Mouse (Mus musculus) hindbrain, embryonic 13.5 days (tissue): Measurements from ENCODE around the gene Ppp1r16b. TPM values are rescaled to one million over a fixed set of nuclear protein-coding genes. Genes with fewer than 3 reads are reported as not detected.

Source experiments
- ATAC-seq: fragments of 200-750 bp; cut with Nextera tagmentation; 2 replicates; pipeline ENCODE4 v1.8.0; 2017; ENCODE audit warnings: moderate TSS enrichment; ENCODE audit not compliant: low FRiP score
- H3K27ac ChIP-seq: fragments of 300-500 bp; sonication (generic); 2 replicates; pipeline ENCODE4 v1.5.1; 2015; ENCODE audit warnings: inconsistent platforms, mild to moderate bottlenecking, moderate library complexity
- H3K27me3 ChIP-seq: fragments of 300-500 bp; sonication (generic); 2 replicates; pipeline ENCODE4 v1.6.1; 2015; ENCODE audit warnings: mild to moderate bottlenecking, inconsistent platforms
- H3K36me3 ChIP-seq: fragments of 300-500 bp; sonication (generic); 2 replicates; pipeline ENCODE4 v1.6.1; 2015; ENCODE audit warnings: mild to moderate bottlenecking, inconsistent platforms
- H3K4me1 ChIP-seq: fragments of 300-500 bp; sonication (generic); replicated peaks from 2 replicates; pipeline ENCODE4 v1.6.1; 2015; ENCODE audit warnings: inconsistent platforms
- H3K4me2 ChIP-seq: fragments of 300-500 bp; sonication (generic); 2 replicates; pipeline ENCODE4 v1.6.1; 2015; ENCODE audit warnings: inconsistent platforms, mild to moderate bottlenecking, moderate library complexity
- H3K4me3 ChIP-seq: fragments of 300-500 bp; sonication (generic); 2 replicates; pipeline ENCODE4 v1.5.1; 2015; ENCODE audit warnings: mild to moderate bottlenecking, inconsistent platforms
- H3K9ac ChIP-seq: fragments of 300-500 bp; sonication (generic); 2 replicates; pipeline ENCODE4 v1.6.1; 2015; ENCODE audit warnings: mild to moderate bottlenecking, inconsistent platforms
- H3K9me3 ChIP-seq: fragments of 300-500 bp; sonication (generic); 2 replicates; pipeline ENCODE4 v1.6.1; 2016; ENCODE audit warnings: inconsistent platforms
- WGBS: fragments of 180-500 bp; shearing (Covaris S2); methylation state at CpG from one replicate; pipeline ENCODE4 v1.1.7; 2015; 5-methylcytosine and 5-hydroxymethylcytosine counted together
- polyA plus RNA-seq: library from polyadenylated mRNA; unstranded; fragments of >200 nt; fragmentation: Nextera tagmentation; extraction: Ambion mirVana; gene quantifications from 2 replicates; pipeline ENCODE4 v1.2.1, GENCODE M21; 2015

Gene Ppp1r16b
- 8.0 and 8.5 TPM in 2 replicates for polyA plus RNA-seq

DNA sequence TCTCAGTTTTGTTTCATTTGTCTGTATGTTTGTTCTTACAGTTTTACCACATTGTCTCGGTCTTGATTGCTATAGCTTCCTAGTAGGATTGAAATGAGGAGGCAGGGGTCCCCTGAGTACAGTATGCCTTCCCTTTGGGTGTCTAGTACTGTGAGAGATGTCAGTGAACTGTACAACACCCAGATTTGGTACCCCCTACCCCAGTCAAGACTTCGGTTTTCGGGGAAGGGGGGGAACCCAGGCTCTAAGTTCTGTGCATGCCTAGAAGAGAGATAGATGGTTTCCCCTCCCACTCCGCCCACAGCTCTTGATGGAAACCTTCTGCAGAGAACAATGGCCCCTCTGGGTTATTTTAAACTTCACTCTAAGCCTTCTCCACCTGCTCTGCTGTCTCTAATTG lies at the start of gene Ppp1r16b:
TSS of gene Ppp1r16b (plus strand) at position 301 of the 400 bp plus-strand sequence.
- WGBS = 81% methylated on average over 4 of the region's 4 CpGs
- peaks cover 38% of the 10 kb centered on the region for H3K4me1 ChIP-seq
- no peaks in the 10 kb centered on the region for H3K9me3 ChIP-seq
- no peaks in the 10 kb centered on the region for H3K36me3 ChIP-seq
- H3K27ac ChIP-seq = no peak within 1 kb of the TSS
- H3K4me2 ChIP-seq = no peak within 1 kb of the TSS
- ATAC-seq = no peak
- no peak within 1 kb of the TSS for H3K9ac ChIP-seq
- no peak within 1 kb of the TSS for H3K4me3 ChIP-seq
- peaks cover 35% of the 10 kb centered on the region for H3K27me3 ChIP-seq

DNA sequence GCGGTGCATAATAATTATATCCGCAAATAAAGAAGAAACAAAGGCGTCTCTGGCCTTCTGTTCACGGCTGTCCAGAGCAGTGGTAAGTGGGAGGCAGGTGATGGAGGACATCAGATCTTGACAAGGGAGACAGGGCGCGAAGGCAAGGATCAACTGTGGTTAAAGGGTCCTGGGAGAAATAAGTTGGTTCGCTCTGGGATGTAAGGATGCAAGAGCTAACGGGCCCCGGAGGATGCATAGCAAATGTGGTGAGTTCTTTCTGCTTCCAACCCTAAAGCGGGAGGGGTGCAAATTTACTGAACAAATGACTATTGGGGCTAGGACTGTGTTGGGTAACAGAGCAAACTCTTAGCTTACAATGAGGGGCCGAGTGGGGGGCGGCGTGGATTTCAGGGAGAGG lies 49.5 kb upstream of the Ppp1r16b start:
- Histone ChIP-seq H3K9ac (peak overlapping the region; percentile 86), H3K27me3 (peaks cover 98% of the 10 kb centered on the region), H3K4me2 (peak overlapping the region; percentile 67), H3K4me1 (peaks cover 48% of the 10 kb centered on the region), H3K36me3 (peaks cover 4% of the 10 kb centered on the region; the same call in 1 of the 2 replicates), H3K4me3 (peak overlapping the region; percentile 58), H3K9me3 (no peaks in the 10 kb centered on the region), H3K27ac (peak overlapping the region; percentile 97)
- 1% methylated on average over 13 of the region's 13 CpGs for WGBS
- ATAC-seq = no peak

DNA sequence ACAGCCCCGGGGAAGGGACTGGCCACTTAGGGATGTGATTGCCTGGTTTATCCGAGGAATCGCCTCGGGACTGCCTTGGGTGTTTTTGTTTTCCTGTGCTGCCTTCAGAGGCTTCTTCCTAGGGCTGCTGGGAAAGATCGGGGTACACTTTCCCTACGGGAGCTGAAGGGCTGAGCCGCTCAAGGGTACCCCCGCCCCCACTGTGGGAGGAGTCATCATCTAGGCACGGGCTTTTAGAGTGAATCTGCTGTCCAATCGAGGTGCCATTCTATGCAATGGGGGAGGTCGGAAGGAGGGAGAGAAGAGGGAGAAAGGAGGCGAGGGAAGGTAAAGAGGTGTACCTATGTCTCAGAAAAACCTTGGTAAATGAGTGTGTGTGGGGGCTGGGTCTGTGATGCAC lies 48.9 kb upstream of the Ppp1r16b start:
- Histone ChIP-seq H3K27me3 (peaks cover 98% of the 10 kb centered on the region), H3K4me2 (peak overlapping the region; percentile 67), H3K9me3 (no peaks in the 10 kb centered on the region), H3K4me1 (peaks cover 44% of the 10 kb centered on the region), H3K36me3 (peaks cover 4% of the 10 kb centered on the region; the same call in 1 of the 2 replicates), H3K4me3 (peak overlapping the region; percentile 58), H3K9ac (peak overlapping the region; percentile 86), H3K27ac (peak overlapping the region; percentile 97)
- WGBS = 1% methylated on average over 12 of the region's 12 CpGs
- ATAC-seq = peak; percentile 82

DNA sequence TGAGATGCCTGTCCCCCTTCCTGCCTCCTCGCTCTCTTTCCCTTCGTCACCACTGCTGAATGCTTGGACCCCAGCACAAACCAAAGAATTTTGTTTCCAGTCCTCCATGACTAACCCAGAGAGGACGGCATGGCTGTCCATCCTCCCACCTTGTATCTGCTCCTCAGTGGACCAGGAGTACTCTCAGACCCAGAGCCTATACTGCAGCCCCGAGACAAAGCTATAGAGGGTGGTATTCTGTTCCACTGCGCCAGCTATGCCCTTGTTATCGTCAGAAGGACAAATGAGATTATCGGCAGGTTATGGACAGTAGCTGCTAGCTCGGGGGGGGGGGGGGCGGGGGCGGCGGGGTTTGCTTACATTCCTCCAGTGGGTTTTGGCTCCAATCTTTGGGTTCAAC lies 48.4 kb upstream of the Ppp1r16b start:
- H3K9ac ChIP-seq = peak overlapping the region; percentile 86
- H3K27ac ChIP-seq = peak overlapping the region; percentile 97
- H3K4me2 ChIP-seq = peak overlapping the region; percentile 67
- H3K9me3 ChIP-seq = no peaks in the 10 kb centered on the region
- peaks cover 44% of the 10 kb centered on the region for H3K4me1 ChIP-seq
- peaks cover 4% of the 10 kb centered on the region; the same call in 1 of the 2 replicates for H3K36me3 ChIP-seq
- peak overlapping the region; percentile 58 for H3K4me3 ChIP-seq
- 0 out of 2 replicates have a peak, but pooled peaks have one; percentile 50 for ATAC-seq
- 13% methylated on average over 11 of the region's 11 CpGs for WGBS
- H3K27me3 ChIP-seq = peaks cover 98% of the 10 kb centered on the region

DNA sequence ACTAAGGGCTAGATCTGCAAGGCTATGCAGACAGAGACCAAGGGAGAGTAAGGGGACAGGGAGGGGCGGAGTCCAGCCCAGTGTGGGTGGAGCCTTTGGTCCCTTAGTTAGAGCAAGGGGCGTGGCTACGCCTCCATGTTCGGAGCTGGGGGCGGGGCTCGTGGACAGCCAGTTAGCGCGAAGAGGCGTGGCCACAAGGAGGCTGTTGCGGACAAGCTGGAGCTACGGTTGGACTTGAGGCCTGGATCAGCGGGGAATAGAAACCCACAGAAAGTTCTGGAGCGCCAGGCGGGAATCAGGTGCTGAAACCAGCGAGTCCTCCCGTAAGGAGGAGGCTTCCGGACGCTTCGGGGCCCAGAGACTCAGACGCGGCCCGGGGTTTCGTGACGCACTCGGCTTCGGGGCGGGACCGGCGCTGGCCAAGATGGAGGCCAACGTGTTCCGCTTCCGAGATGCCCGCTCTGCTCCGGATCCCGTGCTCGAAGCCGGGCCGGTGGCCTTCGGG lies 40.4 kb upstream of the Ppp1r16b start, which contains the start of gene Actr5:
TSS of gene Actr5 (plus strand) at position 171 of the 505 bp plus-strand sequence.
- Histone ChIP-seq H3K9me3 (no peaks in the 10 kb centered on the region), H3K4me2 (peak within 1 kb of the TSS; percentile 80), H3K4me1 (peaks cover 19% of the 10 kb centered on the region), H3K27me3 (peaks cover 30% of the 10 kb centered on the region), H3K9ac (peak within 1 kb of the TSS; percentile 87), H3K4me3 (peak within 1 kb of the TSS; percentile 87), H3K27ac (peak within 1 kb of the TSS; percentile 93), H3K36me3 (peaks cover 16% of the 10 kb centered on the region)
- ATAC-seq = peak; percentile 94
- WGBS = under 1% methylated on average over 39 of the region's 39 CpGs

DNA sequence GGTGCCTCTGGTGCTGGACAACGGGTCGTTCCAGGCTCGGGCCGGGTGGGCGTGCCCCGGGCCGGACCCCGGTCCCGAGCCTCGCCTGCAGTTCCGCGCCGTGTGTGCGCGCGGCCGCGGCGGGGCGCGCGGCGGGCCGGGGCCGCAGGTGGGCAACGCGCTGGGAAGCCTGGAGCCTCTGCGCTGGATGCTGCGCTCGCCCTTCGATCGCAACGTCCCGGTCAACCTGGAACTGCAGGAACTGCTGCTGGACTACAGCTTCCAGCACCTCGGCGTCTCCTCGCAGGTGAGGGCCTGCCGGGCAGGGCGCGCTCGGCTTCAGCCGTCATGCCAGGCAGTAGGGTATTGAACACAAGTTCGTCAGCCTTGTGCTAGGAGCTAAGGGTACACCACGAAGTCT lies 40.0 kb upstream of the Ppp1r16b start:
- H3K4me1 ChIP-seq = peaks cover 19% of the 10 kb centered on the region
- peaks cover 21% of the 10 kb centered on the region for H3K36me3 ChIP-seq
- H3K9ac ChIP-seq = peak overlapping the region; percentile 87
- peak overlapping the region; percentile 80 for H3K4me2 ChIP-seq
- H3K27me3 ChIP-seq = peaks cover 25% of the 10 kb centered on the region
- H3K4me3 ChIP-seq = peak overlapping the region; percentile 87
- WGBS = 0% methylated on average over 44 of the region's 44 CpGs
- peak; percentile 77 for ATAC-seq
- H3K9me3 ChIP-seq = no peaks in the 10 kb centered on the region
- peak overlapping the region; percentile 93 for H3K27ac ChIP-seq

DNA sequence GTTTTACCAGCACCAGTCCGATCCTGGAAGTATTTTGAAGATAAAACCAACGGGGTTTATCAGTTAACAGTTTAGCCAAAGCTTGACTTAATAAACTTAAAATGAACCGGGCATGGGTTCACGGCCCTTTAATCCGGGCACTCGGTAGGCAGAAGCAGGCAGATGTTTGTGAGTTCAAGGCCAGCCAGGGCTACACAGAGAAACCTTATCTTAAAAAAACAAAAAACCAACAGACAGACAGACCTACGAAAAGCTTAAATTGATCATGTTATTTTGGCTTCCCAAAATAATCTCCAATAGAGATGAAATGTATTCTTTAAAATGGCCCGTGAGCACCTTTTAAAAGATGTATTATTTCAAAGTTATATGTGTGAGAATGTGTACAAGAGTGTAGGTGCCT lies 39.5 kb upstream of the Ppp1r16b start:
- H3K4me2 ChIP-seq = peak overlapping the region; percentile 80
- H3K27me3 ChIP-seq = peaks cover 20% of the 10 kb centered on the region
- peaks cover 23% of the 10 kb centered on the region for H3K36me3 ChIP-seq
- H3K4me3 ChIP-seq = peak overlapping the region; percentile 87
- H3K9me3 ChIP-seq = no peaks in the 10 kb centered on the region
- H3K27ac ChIP-seq = peak overlapping the region; percentile 93; the same call in 1 of the 2 replicates
- WGBS = 46% methylated on average over 8 of the region's 8 CpGs
- H3K9ac ChIP-seq = peak overlapping the region; percentile 87
- H3K4me1 ChIP-seq = peaks cover 19% of the 10 kb centered on the region
- no peak for ATAC-seq

DNA sequence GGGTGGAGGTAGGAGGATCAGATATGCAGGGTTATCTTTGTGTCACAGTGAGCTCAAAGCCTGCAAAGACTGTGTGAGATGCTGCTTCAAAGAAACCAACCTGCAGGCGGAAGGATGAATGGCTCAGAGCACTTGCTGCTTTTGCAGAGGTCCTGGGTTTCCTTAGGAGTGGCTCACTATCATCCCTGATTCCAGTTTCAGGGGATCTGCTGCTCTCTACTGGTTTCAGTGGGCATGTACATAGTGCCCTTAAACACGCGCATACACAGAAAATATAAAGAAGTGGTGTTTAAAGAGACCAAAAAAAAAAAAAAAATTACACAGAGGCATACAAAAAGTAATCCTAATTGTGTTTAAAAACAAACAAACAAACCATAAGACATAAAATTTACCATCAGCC lies 36.3 kb upstream of the Ppp1r16b start:
- Histone ChIP-seq H3K4me1 (peaks cover 19% of the 10 kb centered on the region), H3K36me3 (peaks cover 51% of the 10 kb centered on the region), H3K4me3 (no peak overlapping the region), H3K4me2 (no peak overlapping the region), H3K9ac (no peak overlapping the region), H3K9me3 (no peaks in the 10 kb centered on the region), H3K27me3 (no peaks in the 10 kb centered on the region), H3K27ac (no peak overlapping the region)
- 68% methylated on average over 3 of the region's 3 CpGs for WGBS
- ATAC-seq = no peak

DNA sequence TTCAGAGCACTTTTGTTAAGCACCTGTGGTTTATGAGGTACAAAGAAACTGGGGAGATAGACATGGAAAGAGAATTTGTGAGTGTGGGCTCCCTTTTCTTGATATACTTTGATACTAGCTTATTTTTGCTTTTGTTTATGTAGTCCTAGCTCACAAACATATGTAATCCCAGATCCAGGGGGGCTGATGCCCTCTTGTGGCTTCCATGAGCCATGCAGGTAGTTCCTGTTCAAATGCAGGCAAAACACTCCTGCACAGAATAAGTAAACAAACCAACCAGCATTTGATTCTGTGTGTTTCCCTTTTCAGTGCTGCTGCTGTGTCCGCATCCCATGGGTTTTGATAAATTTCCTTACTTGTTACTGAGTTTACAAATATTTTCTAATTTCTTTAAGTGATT lies 35.8 kb upstream of the Ppp1r16b start:
- H3K4me3 ChIP-seq = no peak overlapping the region
- H3K27me3 ChIP-seq = no peaks in the 10 kb centered on the region
- H3K4me2 ChIP-seq = no peak overlapping the region
- ATAC-seq = no peak
- H3K9ac ChIP-seq = no peak overlapping the region
- WGBS = 87% methylated on average over 1 of the region's 1 CpGs
- H3K9me3 ChIP-seq = no peaks in the 10 kb centered on the region
- peaks cover 54% of the 10 kb centered on the region for H3K36me3 ChIP-seq
- H3K27ac ChIP-seq = no peak overlapping the region
- peaks cover 19% of the 10 kb centered on the region for H3K4me1 ChIP-seq

DNA sequence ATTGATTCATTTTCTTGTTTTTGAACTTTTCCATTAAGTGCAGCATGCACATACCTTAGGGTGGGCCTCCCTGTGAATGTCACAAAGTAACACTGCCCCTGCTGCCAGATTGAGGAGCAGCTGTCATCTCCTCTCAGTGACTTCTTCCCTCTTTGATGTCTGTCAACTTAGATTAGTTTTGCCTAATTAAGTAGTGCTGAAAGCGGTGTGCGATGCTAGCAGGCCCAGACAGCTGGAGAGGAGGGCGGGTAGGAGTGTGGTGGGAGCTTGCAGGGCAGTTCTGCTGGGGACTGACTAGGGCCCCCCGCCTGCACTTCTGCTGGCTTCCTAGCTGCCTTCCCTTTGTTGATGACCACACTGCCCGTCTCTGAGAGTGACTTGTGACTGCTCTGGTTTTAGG lies 33.3 kb upstream of the Ppp1r16b start:
- peaks cover 3% of the 10 kb centered on the region for H3K4me1 ChIP-seq
- ATAC-seq = no peak
- H3K4me2 ChIP-seq = no peak overlapping the region
- H3K27me3 ChIP-seq = no peaks in the 10 kb centered on the region
- no peak overlapping the region for H3K4me3 ChIP-seq
- H3K27ac ChIP-seq = no peak overlapping the region
- WGBS = 79% methylated on average over 5 of the region's 5 CpGs
- H3K9ac ChIP-seq = no peak overlapping the region
- H3K9me3 ChIP-seq = no peaks in the 10 kb centered on the region
- H3K36me3 ChIP-seq = peaks cover 79% of the 10 kb centered on the region

DNA sequence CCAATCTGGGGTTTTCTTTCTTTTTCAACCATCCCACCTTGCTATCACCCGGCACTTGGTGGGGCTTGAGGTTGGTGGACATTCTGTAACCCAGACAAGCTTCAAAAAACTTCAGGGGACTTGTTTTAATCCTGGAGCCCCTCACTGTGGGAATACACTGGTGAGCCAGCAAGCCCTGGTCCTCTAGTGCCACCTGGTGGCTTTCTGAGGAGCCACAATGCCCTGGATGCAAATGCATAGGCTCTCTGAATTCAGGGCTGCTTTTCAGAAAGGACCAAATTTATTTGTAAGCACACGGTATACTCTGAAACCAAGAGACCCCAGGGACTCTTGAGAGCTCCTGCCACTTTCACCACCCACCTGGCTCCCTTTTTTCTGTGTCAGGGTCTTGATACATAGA lies 23.3 kb upstream of the Ppp1r16b start:
- H3K9me3 ChIP-seq = no peaks in the 10 kb centered on the region

DNA sequence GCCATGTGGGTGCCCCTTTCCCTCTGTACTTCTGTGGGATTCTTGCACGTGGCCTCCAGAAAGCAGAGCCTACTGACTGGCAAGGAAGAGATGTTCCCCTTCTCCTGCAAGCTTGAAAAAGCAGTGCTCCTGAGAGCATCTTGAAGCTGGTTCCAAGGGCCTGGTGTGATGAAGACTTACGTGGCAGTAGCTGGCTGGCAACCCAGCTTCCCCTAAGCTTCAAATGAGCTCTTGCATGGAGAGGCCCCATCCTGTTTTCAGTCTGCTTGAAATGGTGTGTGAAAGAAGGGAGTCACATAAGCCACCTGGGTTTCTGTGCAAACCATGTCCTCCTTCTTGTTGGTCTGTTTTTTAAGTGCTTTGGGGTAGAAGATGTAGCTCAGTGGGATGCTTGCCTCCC lies 22.6 kb upstream of the Ppp1r16b start:
- H3K4me3 ChIP-seq = no peak overlapping the region
- H3K4me1 ChIP-seq = no peaks in the 10 kb centered on the region
- H3K27me3 ChIP-seq = no peaks in the 10 kb centered on the region
- no peak for ATAC-seq
- no peaks in the 10 kb centered on the region for H3K9me3 ChIP-seq
- no peak overlapping the region for H3K27ac ChIP-seq
- WGBS = 90% methylated on average over 2 of the region's 2 CpGs
- peaks cover 43% of the 10 kb centered on the region for H3K36me3 ChIP-seq
- no peak overlapping the region for H3K4me2 ChIP-seq
- H3K9ac ChIP-seq = no peak overlapping the region

More for the DNA sequence above, 23.3 kb upstream of the Ppp1r16b start:
- H3K4me2 ChIP-seq = no peak overlapping the region
- 21% methylated on average over 2 of the region's 2 CpGs for WGBS
- 0 out of 2 replicates have a peak overlapping the region, but pooled peaks have one; percentile 31 for H3K9ac ChIP-seq
- H3K27me3 ChIP-seq = no peaks in the 10 kb centered on the region
- peak; percentile 39; the same call in 1 of the 2 replicates for ATAC-seq
- peaks cover 50% of the 10 kb centered on the region for H3K36me3 ChIP-seq
- H3K4me1 ChIP-seq = no peaks in the 10 kb centered on the region
- no peak overlapping the region for H3K27ac ChIP-seq
- no peak overlapping the region for H3K4me3 ChIP-seq

DNA sequence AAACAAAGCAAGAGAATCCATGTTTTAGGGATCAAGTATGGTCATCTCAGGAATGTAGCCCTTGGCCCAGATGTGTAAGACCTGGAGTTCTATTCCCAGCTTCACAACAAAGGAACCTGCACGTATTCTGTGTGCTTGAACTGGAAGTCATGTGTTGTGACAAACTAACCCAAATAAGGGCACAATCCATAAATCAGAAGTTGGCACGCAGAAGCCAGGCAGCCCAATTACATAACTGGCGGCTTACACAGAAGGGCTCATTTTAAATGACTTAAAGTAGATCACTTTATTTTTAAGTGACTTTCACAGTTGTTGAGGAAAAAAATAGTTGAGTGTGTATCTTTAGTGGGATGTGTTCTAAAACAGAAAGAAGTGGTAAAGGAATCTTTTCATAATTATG lies 21.4 kb upstream of the Ppp1r16b start:
- no peak for ATAC-seq
- Histone ChIP-seq H3K36me3 (peaks cover 31% of the 10 kb centered on the region), H3K4me2 (no peak overlapping the region), H3K4me1 (no peaks in the 10 kb centered on the region), H3K4me3 (no peak overlapping the region), H3K27ac (no peak overlapping the region), H3K9ac (no peak overlapping the region), H3K27me3 (no peaks in the 10 kb centered on the region), H3K9me3 (no peaks in the 10 kb centered on the region)
- 86% methylated on average over 3 of the region's 3 CpGs for WGBS
